Mouse (Mus musculus) regulatory T cell (primary cell): ENCODE results near the gene Birc6.

Experiments
- in situ Hi-C: fragments of 300-600 bp; cut with MboI, MseI; formaldehyde crosslinking; loops from one replicate; pipeline ENCODE4 v1.15.1; 2025; ENCODE audit warnings: high pct_unique_total_duplicates

The Birc6 gene

GRCm38 (mm10) chr17:74707637-74708152 lies 179.6 kb downstream of the Birc6 start:
- in situ Hi-C loops: no loop called here

GRCm38 (mm10) chr17:74710731-74711130 lies 182.6 kb downstream of the Birc6 start:
- in situ Hi-C loops: no loop called here

- in situ Hi-C loops: no loop called here
These were observed 183.5 kb downstream of the Birc6 start for GRCm38 (mm10) chr17:74711627-74712026.

- in situ Hi-C loops: no loop called here
These were observed 187.0 kb downstream of the Birc6 start for GRCm38 (mm10) chr17:74715128-74715527.

GRCm38 (mm10) chr17:74715724-74716123 lies 187.6 kb downstream of the Birc6 start:
- in situ Hi-C loops: no loop called here

- in situ Hi-C loops: no loop called here
These were observed 188.5 kb downstream of the Birc6 start for GRCm38 (mm10) chr17:74716643-74717042.

GRCm38 (mm10) chr17:74717091-74717617 lies 189.1 kb downstream of the Birc6 start:
- in situ Hi-C loops: no loop called here

- in situ Hi-C loops: no loop called here
These were observed 189.6 kb downstream of the Birc6 start, which contains the start of gene Ttc27 for GRCm38 (mm10) chr17:74717618-74718151. Gene Ttc27, plus strand, starts transcription at chr17:74717732.

- in situ Hi-C loops: loop anchor here (25.0 kb wide), 1 partner anchor 804 kb away; no protein-coding TSS in a partner anchor
These were observed 204.8 kb downstream of the Birc6 start for GRCm38 (mm10) chr17:74732872-74733271.

GRCm38 (mm10) chr17:74735392-74735791 lies 207.3 kb downstream of the Birc6 start:
- in situ Hi-C loops: loop anchor here (25.0 kb wide), 1 partner anchor 802 kb away; no protein-coding TSS in a partner anchor

GRCm38 (mm10) chr17:74749659-74750058 lies 221.6 kb downstream of the Birc6 start:
- in situ Hi-C loops: loop anchor here (25.0 kb wide), 1 partner anchor 788 kb away; no protein-coding TSS in a partner anchor

- in situ Hi-C loops: no loop called here
These were observed 222.9 kb downstream of the Birc6 start for GRCm38 (mm10) chr17:74751026-74751425.
